Mouse (Mus musculus): ENCODE data around the gene Tent5d. TPM values are rescaled to one million over a fixed set of nuclear protein-coding genes. Genes with fewer than 3 reads are reported as not detected.

The Tent5d gene
- polyA plus RNA-seq, 1 experiment = not detected

DNA sequence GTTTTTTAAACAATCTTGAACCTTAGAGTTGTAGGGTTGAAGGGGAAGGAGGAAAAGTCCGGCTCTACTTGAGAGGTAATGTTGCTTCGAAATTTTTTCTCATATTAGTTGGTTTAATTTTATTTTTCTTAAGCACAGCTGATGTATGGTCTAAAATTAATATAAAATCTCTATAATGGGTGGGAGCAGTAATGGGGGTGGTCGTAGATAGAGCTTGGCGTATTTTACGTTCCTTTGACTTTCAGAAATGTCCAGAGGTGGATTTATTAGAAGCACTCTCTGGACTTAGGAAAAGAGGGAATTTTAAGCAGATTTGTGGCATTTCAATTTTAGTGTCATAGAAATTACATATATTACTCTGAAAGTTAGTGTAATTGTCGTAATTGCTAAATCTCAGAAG lies 24.3 kb downstream of the Tent5d start:
- Histone ChIP-seq H3K4me1 (ENCODE audit: control insufficient read depth, insufficient read depth, low read length) (no peaks in the 10 kb centered on the region), H3K27ac (ENCODE audit: insufficient read depth, low read depth, low read length) (no peak overlapping the region), H3K4me3 (ENCODE audit: insufficient read depth, low read depth, low read length) (no peak overlapping the region)
- 85% methylated on average over 6 of the region's 6 CpGs for WGBS
- TF ChIP-seq CTCF (IDR thresholded peaks at IDR 0.05; ENCODE audit: insufficient read depth, low read depth, low read length) = no peak
- TF ChIP-seq POLR2A (IDR thresholded peaks at IDR 0.05; ENCODE audit: insufficient read depth, low read depth, low read length) = no peak

DNA sequence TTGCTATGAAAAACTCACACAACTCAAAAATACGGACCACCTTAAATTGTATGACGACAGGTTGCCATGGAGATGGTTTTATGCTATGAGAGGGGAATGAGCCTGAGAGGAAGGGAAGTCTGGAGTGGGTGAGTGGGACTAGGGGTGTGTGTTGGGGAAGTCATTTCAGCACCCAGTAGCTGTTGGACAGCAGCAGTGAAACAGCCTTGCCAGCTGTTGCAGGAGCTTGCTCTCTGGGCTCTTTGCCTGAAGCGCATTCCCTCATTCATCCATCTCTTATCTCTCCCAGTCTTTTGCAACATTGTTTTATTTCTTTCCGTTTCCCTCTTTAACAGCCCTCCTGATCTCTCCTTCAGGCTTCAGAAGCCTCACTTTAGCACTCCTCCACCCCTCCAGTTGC lies 65.8 kb downstream of the Tent5d start:
- no peak overlapping the region for H3K4me3 ChIP-seq (ENCODE audit: insufficient read depth, low read depth, low read length)
- no peaks in the 10 kb centered on the region for H3K4me1 ChIP-seq (ENCODE audit: control insufficient read depth, insufficient read depth, low read length)
- H3K27ac ChIP-seq (ENCODE audit: insufficient read depth, low read depth, low read length) = no peak overlapping the region
- WGBS = 29% methylated on average over 4 of the region's 4 CpGs
- TF ChIP-seq CTCF (IDR thresholded peaks at IDR 0.05; ENCODE audit: insufficient read depth, low read depth, low read length) (no peak), POLR2A (IDR thresholded peaks at IDR 0.05; ENCODE audit: insufficient read depth, low read depth, low read length) (no peak)

Other genes starting within 250 kb of the Tent5d start
- gene Tbx22, start 124.6 kb upstream of the Tent5d start, polyA plus RNA-seq (2012; ENCODE audit: insufficient read depth, insufficient read length, low replicate concordance, missing spikeins) = not detected in 2 replicates
- gene 2610002M06Rik, start 23.7 kb downstream of the Tent5d start, polyA plus RNA-seq (2012; ENCODE audit: insufficient read depth, insufficient read length, low replicate concordance, missing spikeins) = not detected in 2 replicates
- not detected in 2 replicates for gene Gm732, start 155.9 kb downstream of the Tent5d start, polyA plus RNA-seq (2012; ENCODE audit: insufficient read depth, insufficient read length, low replicate concordance, missing spikeins)

All from olfactory bulb, adult 2 months (tissue).